Mouse (Mus musculus): ENCODE results near the gene Cbfa2t3.

DNA sequence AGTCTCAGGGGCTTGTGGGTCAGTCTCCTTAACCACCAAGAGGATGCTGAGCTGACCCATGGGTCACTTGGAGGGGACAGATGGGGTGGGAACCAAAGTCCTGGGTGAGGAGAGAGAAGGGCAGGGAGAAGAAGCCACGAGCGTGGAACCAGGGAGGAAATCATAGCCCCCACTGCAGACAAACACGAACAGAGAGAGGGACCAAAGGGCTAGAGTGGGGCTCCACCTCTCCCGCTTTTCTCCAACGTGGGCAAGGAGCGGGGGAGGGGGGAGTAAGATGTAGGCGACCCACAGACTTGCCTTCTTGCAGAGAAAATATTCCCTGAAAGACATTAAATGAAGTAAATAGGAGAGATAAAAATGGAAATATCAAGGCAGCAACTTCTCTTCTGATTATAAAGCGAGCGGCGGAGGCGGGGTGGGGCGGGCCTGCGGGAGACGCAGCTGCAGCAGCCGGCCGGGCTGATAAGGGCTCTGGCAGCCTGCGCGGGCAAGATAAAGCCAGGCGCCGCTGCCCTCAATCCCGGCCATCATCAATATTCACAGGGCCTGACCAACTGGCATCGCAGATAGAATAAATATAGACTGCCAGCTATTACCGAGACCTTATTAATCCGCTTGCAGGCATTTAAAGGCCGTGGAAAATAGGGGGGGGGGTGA is 21.3 kb upstream of the Cbfa2t3 start:
- TF ChIP-seq POLR2A (IDR thresholded peaks at IDR 0.05; ENCODE audit: borderline replicate concordance, control insufficient read depth, low read depth, low read length) (no peak), CTCF (IDR thresholded peaks at IDR 0.05; ENCODE audit: control insufficient read depth, insufficient read depth, low read length) (no peak)
